Mouse (Mus musculus) heart, adult 2 months (tissue): ENCODE measurements around the gene 1700007K13Rik.

ENCODE experiments used
- CTCF ChIP-seq: fragments of 200-600 bp; IDR thresholded peaks from 2 replicates; pipeline ENCODE4 v1.8.1; 2022; ENCODE audit warnings: antibody characterized with exemption, mild to moderate bottlenecking, moderate library complexity
- EP300 ChIP-seq: fragments of 200-500 bp; IDR thresholded peaks from 2 replicates; pipeline ENCODE4 v1.6.1; 2011; ENCODE audit warnings: low read depth, low read length, control low read depth; ENCODE audit not compliant: insufficient read depth
- POLR2A ChIP-seq: fragments of 200-500 bp; IDR thresholded peaks from 2 replicates; pipeline ENCODE4 v1.6.1; 2011; ENCODE audit warnings: mild to moderate bottlenecking, low read depth, low read length, control low read depth; ENCODE audit not compliant: insufficient read depth

DNA sequence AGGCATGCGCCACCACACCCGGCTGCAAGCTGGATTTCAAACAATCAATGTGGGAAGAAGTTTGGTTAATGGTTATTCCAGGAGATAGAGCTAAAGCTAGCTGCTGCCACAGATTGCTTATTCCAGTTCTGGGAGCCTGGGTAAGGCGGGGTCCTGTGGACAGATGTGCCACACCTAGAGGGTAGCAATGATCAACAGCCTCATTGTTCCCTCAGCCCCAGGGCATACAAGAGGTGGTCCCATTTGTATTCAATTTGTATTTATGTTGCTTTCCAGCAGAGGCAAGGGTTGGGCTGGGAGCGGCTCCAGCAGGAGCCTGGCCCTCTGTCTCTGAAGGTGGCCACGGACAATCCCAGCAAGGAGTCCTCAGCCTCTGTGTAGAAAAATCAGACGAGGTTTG is 40.2 kb upstream of the 1700007K13Rik start:
- TF ChIP-seq POLR2A: no peak
- no peak for TF ChIP-seq CTCF
- TF ChIP-seq EP300: no peak
